Comparison of ENCODE assay signal across 7 mouse cellular contexts in genomic region chr10:37078439-37078838, GRCm38 (mm10).
DNase-seq lines count a peak whose midpoint lies in the region; ATAC-seq lines count a peak whose summit lies in the region.

No protein-coding gene starts in this region.

- H3K4me2 ChIP-seq in heart, embryonic 11.5 days = no peak overlapping the region
- no peak overlapping the region for H3K4me2 ChIP-seq in limb, embryonic 12.5 days
- no peak overlapping the region for H3K4me2 ChIP-seq in midbrain, embryonic 16.5 days (ENCODE audit: low read length)

- peak; percentile 87 for ATAC-seq in heart, embryonic 11.5 days (replicated peaks; ENCODE audit: insufficient number of reproducible peaks, low FRiP score, low TSS enrichment)
- ATAC-seq in limb, embryonic 12.5 days (ENCODE audit: insufficient number of reproducible peaks, insufficient read depth, low FRiP score, low TSS enrichment, low read depth) = peak; percentile 76; the same call in 1 of the 2 replicates
- ATAC-seq in midbrain, embryonic 16.5 days = peak; percentile 85

- no peaks in the 10 kb centered on the region for H3K9me3 ChIP-seq in forebrain, embryonic 10.5 days
- no peaks in the 10 kb centered on the region for H3K9me3 ChIP-seq in heart, embryonic 11.5 days (replicated peaks; ENCODE audit: control insufficient read depth, low read length)
- no peaks in the 10 kb centered on the region for H3K9me3 ChIP-seq in limb, embryonic 12.5 days
- H3K9me3 ChIP-seq in midbrain, embryonic 16.5 days (replicated peaks; ENCODE audit: control insufficient read depth, low read length, poor library complexity, severe bottlenecking) = no peaks in the 10 kb centered on the region

- peaks cover 27% of the 10 kb centered on the region for H3K4me1 ChIP-seq in forebrain, embryonic 10.5 days
- no peaks in the 10 kb centered on the region for H3K4me1 ChIP-seq in heart, embryonic 11.5 days (ENCODE audit: control insufficient read depth, insufficient read depth, low read length)
- peaks cover 8% of the 10 kb centered on the region; the same call in 1 of the 2 replicates for H3K4me1 ChIP-seq in limb, embryonic 12.5 days (replicated peaks)
- peaks cover 2% of the 10 kb centered on the region; the same call in 1 of the 2 replicates for H3K4me1 ChIP-seq in midbrain, embryonic 16.5 days (ENCODE audit: control insufficient read depth, insufficient read depth, low read length)

- H3K36me3 ChIP-seq in forebrain, embryonic 10.5 days (replicated peaks) = no peaks in the 10 kb centered on the region
- no peaks in the 10 kb centered on the region for H3K36me3 ChIP-seq in heart, embryonic 11.5 days (ENCODE audit: control insufficient read depth, insufficient read depth, low read length)
- H3K36me3 ChIP-seq in limb, embryonic 12.5 days = no peaks in the 10 kb centered on the region
- no peaks in the 10 kb centered on the region for H3K36me3 ChIP-seq in midbrain, embryonic 16.5 days (ENCODE audit: control insufficient read depth, insufficient read depth, low read length)

- 51% methylated on average over 5 of the region's 5 CpGs for WGBS in forebrain, embryonic 10.5 days
- WGBS in heart, embryonic 11.5 days (ENCODE audit: insufficient replicate concordance) = 19% methylated on average over 5 of the region's 5 CpGs
- WGBS in limb, embryonic 12.5 days = 53% methylated on average over 5 of the region's 5 CpGs
- 4% methylated on average over 5 of the region's 5 CpGs for WGBS in midbrain, embryonic 16.5 days

- peak; percentile 37 for DNase-seq in cerebellum, adult 11 months
- no peak for DNase-seq in forebrain, embryonic 10.5 days (ENCODE audit: extremely low spot score, low spot score)
- peak; percentile 85 for DNase-seq in kidney, adult 9 months
- DNase-seq in testis, postnatal 14 days (ENCODE audit: low spot score) = peak; percentile 60

- peak overlapping the region; percentile 72 for H3K27ac ChIP-seq in forebrain, embryonic 10.5 days
- peak overlapping the region; percentile 73 for H3K27ac ChIP-seq in heart, embryonic 11.5 days (ENCODE audit: low read depth, low read length)
- peak overlapping the region; percentile 50; the same call in 1 of the 2 replicates for H3K27ac ChIP-seq in limb, embryonic 12.5 days
- 0 out of 2 replicates have a peak overlapping the region, but pooled peaks have one; percentile 18 for H3K27ac ChIP-seq in midbrain, embryonic 16.5 days (ENCODE audit: low read length)

- H3K27me3 ChIP-seq in forebrain, embryonic 10.5 days (ENCODE audit: poor library complexity, severe bottlenecking) = no peaks in the 10 kb centered on the region
- H3K27me3 ChIP-seq in heart, embryonic 11.5 days (ENCODE audit: control insufficient read depth, insufficient read depth, low read length) = no peaks in the 10 kb centered on the region
- H3K27me3 ChIP-seq in limb, embryonic 12.5 days = no peaks in the 10 kb centered on the region
- H3K27me3 ChIP-seq in midbrain, embryonic 16.5 days (ENCODE audit: control insufficient read depth, insufficient read depth, low read depth, low read length) = no peaks in the 10 kb centered on the region

- H3K4me3 ChIP-seq in forebrain, embryonic 10.5 days = no peak overlapping the region
- no peak overlapping the region for H3K4me3 ChIP-seq in heart, embryonic 11.5 days (ENCODE audit: low read depth, low read length)
- no peak overlapping the region for H3K4me3 ChIP-seq in limb, embryonic 12.5 days (replicated peaks)
- H3K4me3 ChIP-seq in midbrain, embryonic 16.5 days (ENCODE audit: low read depth, low read length) = no peak overlapping the region

- 0 out of 2 replicates have a peak overlapping the region, but pooled peaks have one; percentile 5 for H3K9ac ChIP-seq in heart, embryonic 11.5 days (ENCODE audit: low read depth, low read length)
- H3K9ac ChIP-seq in limb, embryonic 12.5 days (replicated peaks) = 0 out of 2 replicates have a peak overlapping the region, but pooled peaks have one; percentile 23
- H3K9ac ChIP-seq in midbrain, embryonic 16.5 days (ENCODE audit: low read depth, low read length) = no peak overlapping the region

Comparison
In these comparisons a context has a peak if more than half of its experiments do, and no peak if none do; other contexts are left out.
1. H3K27ac ChIP-seq: peak in every context shown above with its lines; median percentile 73 in heart, embryonic 11.5 days; 72 in forebrain, embryonic 10.5 days; 50 in limb, embryonic 12.5 days; 18 in midbrain, embryonic 16.5 days.